Mouse (Mus musculus) testis, adult 2 months (tissue): ENCODE results near the gene Wnt9a. TPM values are rescaled to one million over a fixed set of nuclear protein-coding genes. Genes with fewer than 3 reads are reported as not detected.

Source experiments
- H3K27ac ChIP-seq: fragments of 200-500 bp; 2 replicates; pipeline ENCODE4 v1.5.1; 2012; ENCODE audit warnings: low read depth, low read length; ENCODE audit not compliant: control insufficient read depth, insufficient read depth
- H3K27me3 ChIP-seq: fragments of 200-500 bp; 2 replicates; pipeline ENCODE4 v1.6.1; 2012; ENCODE audit warnings: mild to moderate bottlenecking, low read length, moderate library complexity; ENCODE audit not compliant: control insufficient read depth, insufficient read depth
- H3K36me3 ChIP-seq: fragments of 200-500 bp; 2 replicates; pipeline ENCODE4 v1.6.1; 2012; ENCODE audit warnings: mild to moderate bottlenecking, low read length; ENCODE audit not compliant: control insufficient read depth, insufficient read depth
- H3K4me1 ChIP-seq: fragments of 200-500 bp; 2 replicates; pipeline ENCODE4 v1.6.1; 2012; ENCODE audit warnings: low read length; ENCODE audit not compliant: control insufficient read depth, insufficient read depth
- H3K4me3 ChIP-seq: fragments of 200-500 bp; 2 replicates; pipeline ENCODE4 v1.5.1; 2012; ENCODE audit warnings: low read depth, mild to moderate bottlenecking, low read length, moderate library complexity, mixed read lengths; ENCODE audit not compliant: control insufficient read depth
- CTCF ChIP-seq: fragments of 200-500 bp; IDR thresholded peaks from 2 replicates; pipeline ENCODE4 v1.5.1; 2012; ENCODE audit warnings: low read depth, mild to moderate bottlenecking, inconsistent platforms, low read length, moderate library complexity; ENCODE audit not compliant: control insufficient read depth, insufficient read depth, insufficient replicate concordance
- POLR2A ChIP-seq: fragments of 200-500 bp; IDR thresholded peaks from 2 replicates; pipeline ENCODE4 v1.6.1; 2012; ENCODE audit warnings: low read depth, mild to moderate bottlenecking, inconsistent platforms, low read length, moderate library complexity; ENCODE audit not compliant: control insufficient read depth
- polyA plus RNA-seq: library from polyadenylated mRNA; depleted of rRNA; stranded (reverse); fragments of >200 nt; gene quantifications from 2 replicates; pipeline ENCODE4 v1.2.3, GENCODE M21; 2012

Gene Wnt9a
- polyA plus RNA-seq, 1 experiment, result 0.40 TPM

GRCm38 (mm10) chr11:59266727-59267126, 40.0 kb upstream of the Wnt9a start:
- no peak overlapping the region for H3K4me3 ChIP-seq
- no peak for TF ChIP-seq POLR2A
- TF ChIP-seq CTCF, result no peak
- H3K27ac ChIP-seq, result no peak overlapping the region
- no peaks in the 10 kb centered on the region for H3K36me3 ChIP-seq
- H3K27me3 ChIP-seq, result no peaks in the 10 kb centered on the region
- H3K4me1 ChIP-seq, result peaks cover 9% of the 10 kb centered on the region

DNA sequence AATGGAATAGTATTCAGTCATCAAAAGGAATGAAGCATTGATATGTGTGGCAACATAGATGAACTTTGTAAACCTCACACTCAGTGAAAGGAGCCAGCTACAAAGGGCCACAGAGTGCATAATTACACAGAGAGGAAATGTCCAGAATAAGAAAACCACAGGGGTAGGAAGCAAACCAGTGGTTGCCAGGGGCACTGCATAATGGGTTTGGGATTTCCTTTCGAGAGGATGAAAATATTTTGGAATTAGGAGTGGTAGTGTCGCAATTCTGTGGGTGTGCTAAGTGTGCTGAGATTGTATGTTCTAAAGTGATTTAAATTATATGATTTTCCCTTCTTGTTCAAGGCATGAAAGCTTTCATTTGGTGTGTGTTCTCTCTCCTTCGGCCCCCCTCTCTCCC, 32.5 kb upstream of the Wnt9a start:
- Histone ChIP-seq H3K27me3 (no peaks in the 10 kb centered on the region), H3K27ac (no peak overlapping the region), H3K4me3 (no peak overlapping the region), H3K36me3 (no peaks in the 10 kb centered on the region), H3K4me1 (no peaks in the 10 kb centered on the region)
- TF ChIP-seq CTCF, result no peak
- no peak for TF ChIP-seq POLR2A

DNA sequence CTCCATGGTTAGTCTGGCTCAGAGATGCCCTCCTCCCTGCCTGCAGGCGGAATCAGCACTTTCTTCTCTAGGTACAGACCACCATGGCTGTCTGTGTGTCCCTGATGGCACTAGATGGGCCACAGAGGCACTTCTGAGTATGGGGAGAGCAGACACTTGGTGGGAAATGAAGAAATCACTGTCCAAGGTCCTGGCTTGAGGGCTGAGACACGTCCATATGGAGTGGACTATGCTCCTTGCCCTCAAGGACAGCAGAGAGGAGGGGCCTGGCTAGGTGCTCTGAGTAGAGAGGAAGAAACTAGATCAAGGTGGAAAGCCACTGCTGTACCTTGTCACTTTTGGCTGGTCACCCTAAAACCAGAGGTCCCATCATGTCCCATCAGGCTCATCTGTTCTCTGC, 29.9 kb upstream of the Wnt9a start:
- no peak overlapping the region for H3K27ac ChIP-seq
- no peak overlapping the region for H3K4me3 ChIP-seq
- H3K27me3 ChIP-seq, result no peaks in the 10 kb centered on the region
- no peaks in the 10 kb centered on the region for H3K4me1 ChIP-seq
- H3K36me3 ChIP-seq, result no peaks in the 10 kb centered on the region
- TF ChIP-seq CTCF, result no peak
- no peak for TF ChIP-seq POLR2A

DNA sequence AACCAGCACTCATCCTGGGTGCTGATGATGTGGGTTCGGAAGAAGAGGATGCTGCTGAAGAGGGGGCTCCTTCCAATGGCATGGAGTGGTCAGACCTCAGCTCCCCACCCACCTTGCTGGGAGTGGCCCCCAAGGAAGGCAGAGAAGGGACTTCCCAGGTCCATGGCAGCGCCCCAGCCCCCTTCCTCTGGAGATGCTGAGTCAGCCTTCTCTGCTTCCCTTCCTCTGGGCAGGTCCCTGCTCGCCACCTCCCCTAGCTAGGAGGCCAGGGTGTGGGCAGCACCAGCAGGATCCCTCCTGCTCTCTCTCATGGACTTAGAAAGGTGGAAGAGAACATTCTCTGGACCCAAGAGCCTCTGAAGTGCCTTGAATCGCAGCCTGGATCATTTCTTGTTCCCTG, 28.7 kb upstream of the Wnt9a start:
- Histone ChIP-seq H3K27ac (no peak overlapping the region), H3K36me3 (no peaks in the 10 kb centered on the region), H3K4me1 (no peaks in the 10 kb centered on the region), H3K4me3 (no peak overlapping the region), H3K27me3 (no peaks in the 10 kb centered on the region)
- no peak for TF ChIP-seq POLR2A
- TF ChIP-seq CTCF, result no peak

DNA sequence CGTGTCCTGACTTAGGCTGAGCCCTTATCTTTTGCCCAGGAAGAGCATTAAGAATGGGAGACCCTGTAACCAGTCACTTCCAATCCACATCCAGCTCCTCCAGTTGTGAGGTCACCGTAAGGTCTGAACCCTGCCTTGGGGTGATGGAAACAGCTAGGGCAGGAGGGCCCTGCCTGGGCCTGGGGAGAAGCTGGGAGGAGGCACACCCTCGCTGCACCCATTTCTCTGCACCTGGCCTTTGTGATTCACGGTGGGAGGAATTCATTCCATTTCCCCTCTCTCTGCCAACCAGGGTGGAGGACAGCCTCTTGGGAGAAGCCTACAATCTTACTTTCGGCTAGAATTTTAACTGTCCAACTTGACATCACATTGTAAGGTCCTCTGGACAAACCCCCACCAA, 24.6 kb upstream of the Wnt9a start:
- Histone ChIP-seq H3K4me1 (no peaks in the 10 kb centered on the region), H3K4me3 (no peak overlapping the region), H3K36me3 (no peaks in the 10 kb centered on the region), H3K27ac (no peak overlapping the region), H3K27me3 (no peaks in the 10 kb centered on the region)
- no peak for TF ChIP-seq POLR2A
- no peak for TF ChIP-seq CTCF

- Histone ChIP-seq H3K36me3 (no peaks in the 10 kb centered on the region), H3K27ac (no peak overlapping the region), H3K4me1 (no peaks in the 10 kb centered on the region), H3K4me3 (no peak overlapping the region), H3K27me3 (no peaks in the 10 kb centered on the region)
- TF ChIP-seq POLR2A, result no peak
- TF ChIP-seq CTCF, result no peak
Observed at GRCm38 (mm10) chr11:59282933-59283332, 23.8 kb upstream of the Wnt9a start.

DNA sequence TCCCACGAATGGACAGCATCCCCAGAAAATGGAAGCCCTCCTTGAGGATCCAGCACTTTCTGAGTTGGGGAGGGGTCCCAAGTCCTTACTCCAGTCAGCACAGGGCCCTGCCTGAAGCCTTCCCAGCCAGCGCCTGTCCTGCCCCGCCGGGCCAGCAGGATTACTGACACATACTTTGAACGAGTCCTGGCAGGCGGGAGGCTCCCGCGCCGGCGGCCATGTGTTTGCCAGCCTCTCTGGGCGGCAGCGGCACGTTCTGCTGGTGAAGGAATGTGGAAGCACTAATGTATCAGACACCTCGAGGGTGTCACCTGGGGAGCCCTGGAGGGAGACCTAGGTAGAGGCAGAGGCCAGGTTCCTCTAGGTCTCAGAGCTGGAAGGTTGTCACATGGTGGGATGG, 22.6 kb upstream of the Wnt9a start:
- TF ChIP-seq POLR2A (no peak), CTCF (no peak)
- H3K27me3 ChIP-seq, result no peaks in the 10 kb centered on the region
- H3K27ac ChIP-seq, result no peak overlapping the region
- no peak overlapping the region for H3K4me3 ChIP-seq
- no peaks in the 10 kb centered on the region for H3K36me3 ChIP-seq
- peaks cover 5% of the 10 kb centered on the region; the same call in 1 of the 2 replicates for H3K4me1 ChIP-seq

DNA sequence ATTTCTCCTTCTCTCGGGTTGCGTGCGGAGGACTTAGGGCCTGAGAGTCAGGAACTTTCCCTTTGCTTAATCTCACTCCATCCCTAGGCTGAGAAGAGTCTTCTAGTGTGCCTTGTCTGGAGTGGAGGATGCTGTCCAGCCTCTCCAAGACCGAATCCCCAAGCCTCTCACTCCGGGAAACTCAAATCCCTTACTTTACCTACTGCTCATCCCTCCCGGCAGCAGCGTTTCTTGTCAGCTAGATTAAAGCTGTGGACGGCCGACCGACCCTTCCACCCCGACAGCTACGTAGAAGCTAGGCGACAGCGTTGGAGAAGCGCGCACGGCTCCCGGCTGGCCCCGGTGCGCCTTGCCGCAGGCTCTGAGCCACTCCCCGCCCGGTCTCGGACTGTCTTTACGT, 17.0 kb upstream of the Wnt9a start:
- H3K36me3 ChIP-seq, result no peaks in the 10 kb centered on the region
- peaks cover 12% of the 10 kb centered on the region for H3K4me1 ChIP-seq
- no peak overlapping the region; the same call in 1 of the 2 replicates for H3K4me3 ChIP-seq
- H3K27ac ChIP-seq, result no peak overlapping the region
- no peaks in the 10 kb centered on the region for H3K27me3 ChIP-seq
- TF ChIP-seq POLR2A (no peak), CTCF (no peak)
